Mouse (Mus musculus) forelimb bud, embryonic 11.5 days (tissue): Measurements from ENCODE around the gene Gm20388.

Source experiments
- DNase-seq: peaks from one replicate; pipeline ENCODE4 v3.0.0-alpha.2; 2012; ENCODE audit warnings: low read depth, low spot score

The Gm20388 gene

GRCm38 (mm10) chr8:122345181-122346095 is 2434.8 kb downstream of the Gm20388 start:
- DNase-seq = no peak

GRCm38 (mm10) chr8:122347811-122348552 is 2437.3 kb downstream of the Gm20388 start:
- no peak for DNase-seq

GRCm38 (mm10) chr8:122349357-122350297 is 2439.0 kb downstream of the Gm20388 start:
- no peak for DNase-seq

- no peak for DNase-seq
Observed at GRCm38 (mm10) chr8:122350309-122351089, 2439.9 kb downstream of the Gm20388 start.

- no peak for DNase-seq
Observed at GRCm38 (mm10) chr8:122354157-122354556, 2443.5 kb downstream of the Gm20388 start.

GRCm38 (mm10) chr8:122355642-122356606 is 2445.3 kb downstream of the Gm20388 start:
- no peak for DNase-seq

- DNase-seq = no peak
Observed at GRCm38 (mm10) chr8:122357202-122357601, 2446.6 kb downstream of the Gm20388 start.

GRCm38 (mm10) chr8:122357641-122358040 is 2447.0 kb downstream of the Gm20388 start:
- DNase-seq = no peak

GRCm38 (mm10) chr8:122359111-122359775 is 2448.6 kb downstream of the Gm20388 start:
- DNase-seq = no peak

GRCm38 (mm10) chr8:122360696-122361416 is 2450.2 kb downstream of the Gm20388 start, which contains the start of gene Trhr2:
TSS of gene Trhr2 (minus strand) at chr8:122360746.
- no peak for DNase-seq

GRCm38 (mm10) chr8:122362271-122362670 is 2451.6 kb downstream of the Gm20388 start:
- peak; percentile 54 for DNase-seq

GRCm38 (mm10) chr8:122362967-122363366 is 2452.3 kb downstream of the Gm20388 start:
- no peak for DNase-seq

- no peak for DNase-seq
Observed at GRCm38 (mm10) chr8:122368494-122368893, 2457.9 kb downstream of the Gm20388 start.

GRCm38 (mm10) chr8:122369665-122370064 is 2459.0 kb downstream of the Gm20388 start:
- DNase-seq = peak; percentile 77

GRCm38 (mm10) chr8:122371706-122372105 is 2461.1 kb downstream of the Gm20388 start:
- DNase-seq = no peak

GRCm38 (mm10) chr8:122375320-122375719 is 2464.7 kb downstream of the Gm20388 start:
- DNase-seq = no peak

GRCm38 (mm10) chr8:122375751-122376364 is 2465.2 kb downstream of the Gm20388 start:
- no peak for DNase-seq
